Mouse (Mus musculus): ENCODE results near the gene Ppip5k1.

Ppip5k1 gene

GRCm38 (mm10) chr2:121299471-121299870 lies 55.7 kb downstream of the Ppip5k1 start:
- in situ Hi-C loops (cut with MboI, MseI): no loop called here

GRCm38 (mm10) chr2:121298131-121298530 lies 57.1 kb downstream of the Ppip5k1 start:
- in situ Hi-C loops (cut with MboI, MseI): no loop called here

GRCm38 (mm10) chr2:121297701-121298100 lies 57.5 kb downstream of the Ppip5k1 start:
- in situ Hi-C loops (cut with MboI, MseI): no loop called here

GRCm38 (mm10) chr2:121296754-121297231 lies 58.4 kb downstream of the Ppip5k1 start:
- in situ Hi-C loops (cut with MboI, MseI): no loop called here

GRCm38 (mm10) chr2:121295608-121296571 lies 59.3 kb downstream of the Ppip5k1 start:
- in situ Hi-C loops (cut with MboI, MseI): no loop called here

- in situ Hi-C loops (cut with MboI, MseI): no loop called here
Measured at GRCm38 (mm10) chr2:121294753-121295607, 60.2 kb downstream of the Ppip5k1 start.

- in situ Hi-C loops (cut with MboI, MseI): no loop called here
Measured at GRCm38 (mm10) chr2:121294182-121294581, 61.0 kb downstream of the Ppip5k1 start.

GRCm38 (mm10) chr2:121292316-121293013 lies 62.7 kb downstream of the Ppip5k1 start:
- in situ Hi-C loops (cut with MboI, MseI): no loop called here

GRCm38 (mm10) chr2:121289730-121290540 lies 65.3 kb downstream of the Ppip5k1 start:
- in situ Hi-C loops (cut with MboI, MseI): no loop called here

GRCm38 (mm10) chr2:121288901-121289729 lies 66.1 kb downstream of the Ppip5k1 start, which contains the start of gene Map1a:
TSS of gene Map1a (plus strand) at chr2:121289600.
- in situ Hi-C loops (cut with MboI, MseI): no loop called here

- in situ Hi-C loops (cut with MboI, MseI): no loop called here
Measured at GRCm38 (mm10) chr2:121287850-121288249, 67.3 kb downstream of the Ppip5k1 start.

GRCm38 (mm10) chr2:121271928-121272516 lies 83.2 kb downstream of the Ppip5k1 start:
- in situ Hi-C loops (cut with MboI, MseI): no loop called here

- in situ Hi-C loops (cut with MboI, MseI): no loop called here
Measured at GRCm38 (mm10) chr2:121271236-121271927, 83.8 kb downstream of the Ppip5k1 start, which contains the start of gene Trp53bp1. TSS of gene Trp53bp1 (minus strand) at chr2:121271407.

GRCm38 (mm10) chr2:121270521-121271235 lies 84.5 kb downstream of the Ppip5k1 start:
- in situ Hi-C loops (cut with MboI, MseI): no loop called here

- in situ Hi-C loops (cut with MboI, MseI): no loop called here
Measured at GRCm38 (mm10) chr2:121268446-121268845, 86.8 kb downstream of the Ppip5k1 start.

Data from T-helper 1 cell (primary cell).